Mouse (Mus musculus) c-Kit-positive CD71-positive TER-119-positive erythroid progenitor cells, embryonic 14.5 days (primary cell): ENCODE results near the gene Tspan32.
A peak's percentile ranks its signal among the peaks of the same experiment; 100 is the strongest.

Experiments
- DNase-seq: peaks from one replicate; pipeline ENCODE4 v3.0.0-alpha.2; 2013; ENCODE audit warnings: low spot score

The Tspan32 gene

DNA sequence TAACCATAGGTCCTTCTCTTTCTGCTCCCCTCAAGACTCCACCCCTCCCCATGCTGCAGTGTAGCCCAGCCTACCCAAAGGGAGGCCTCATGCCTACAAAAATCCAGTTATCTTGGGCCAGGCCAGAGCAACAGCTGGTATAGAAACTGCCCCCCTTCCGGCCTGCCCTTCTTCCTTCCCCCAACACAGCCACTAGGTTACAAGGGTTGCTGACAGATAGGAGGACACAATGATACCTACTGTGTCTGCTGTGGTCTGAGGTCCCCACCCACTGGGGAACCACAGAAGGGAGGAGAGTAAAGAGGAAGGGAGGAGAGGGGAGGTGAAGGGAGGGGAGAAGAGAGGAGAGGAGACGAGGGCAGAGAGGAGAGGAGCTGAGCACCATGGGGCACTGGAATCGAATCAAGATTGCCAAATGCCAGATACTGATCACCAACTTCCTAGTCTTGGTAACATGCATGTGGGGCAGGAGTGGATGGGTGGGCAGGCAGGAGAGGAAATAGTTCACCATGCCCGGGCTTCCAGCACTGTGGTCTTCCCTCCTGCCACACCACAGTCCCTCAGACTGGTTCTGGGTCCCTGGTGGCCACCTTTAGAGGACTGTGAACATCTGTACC is at the start of gene Tspan32:
Gene Tspan32, plus strand, starts transcription at position 320 of the 617 bp plus-strand sequence.
- peak; percentile 73 for DNase-seq

DNA sequence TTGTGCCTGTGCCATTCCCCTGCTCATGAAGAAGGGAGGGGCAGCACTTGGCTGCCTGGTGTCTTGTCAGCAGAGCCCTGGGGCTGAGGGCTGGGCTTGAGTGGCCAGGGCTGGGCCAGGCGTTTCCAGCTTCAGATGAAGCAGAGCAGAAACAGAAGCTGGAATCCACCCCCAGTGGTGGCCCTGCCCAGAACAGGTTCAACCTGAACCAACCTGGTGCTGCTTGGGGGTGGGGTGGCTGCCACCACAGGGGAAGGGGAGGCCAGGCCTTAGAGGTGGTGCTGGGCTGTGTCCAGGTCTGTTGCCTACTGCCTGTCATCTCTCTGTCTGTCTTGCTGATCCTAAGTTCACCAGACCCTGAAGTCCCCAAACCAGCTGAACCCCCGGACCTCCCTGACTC is 48.8 kb upstream of the Tspan32 start:
- no peak for DNase-seq

DNA sequence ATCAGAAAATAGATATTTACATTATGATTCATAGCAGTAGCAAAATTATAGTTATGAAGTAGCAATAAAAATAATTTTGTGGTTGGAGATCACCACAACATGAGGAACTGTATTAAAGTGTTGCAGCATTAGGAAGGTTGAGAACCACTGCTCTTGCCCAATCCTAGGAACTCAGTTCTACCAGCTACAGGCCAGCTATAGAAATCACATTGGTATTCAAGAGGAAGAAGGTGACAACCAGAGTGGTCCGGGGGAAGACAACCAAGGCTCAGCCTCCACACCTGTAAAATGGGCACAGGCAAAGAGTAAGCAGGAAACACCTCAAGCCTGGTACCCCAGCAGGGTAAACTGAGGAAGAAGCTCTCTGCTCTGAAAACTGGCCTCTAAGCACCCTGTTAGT is 46.0 kb upstream of the Tspan32 start:
- no peak for DNase-seq

DNA sequence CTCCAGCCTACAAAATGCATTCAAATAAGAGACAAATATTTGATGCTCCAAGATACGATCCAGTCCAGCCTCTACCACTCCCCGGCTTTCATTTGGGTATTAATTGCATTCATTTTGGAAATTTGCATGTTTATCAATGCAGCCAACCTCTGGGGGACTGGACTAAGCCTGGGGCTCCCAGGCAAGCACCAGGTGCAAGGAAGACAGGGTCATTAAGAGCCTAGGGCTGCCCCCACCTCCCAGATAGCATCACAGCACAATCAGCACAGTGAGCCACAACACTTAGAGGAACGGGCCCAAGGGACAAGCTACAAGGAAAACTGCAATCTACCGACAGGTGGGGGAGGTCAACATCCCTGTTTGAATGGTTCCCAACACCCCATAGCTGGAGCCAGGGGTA is 45.1 kb upstream of the Tspan32 start:
- DNase-seq, result no peak

DNA sequence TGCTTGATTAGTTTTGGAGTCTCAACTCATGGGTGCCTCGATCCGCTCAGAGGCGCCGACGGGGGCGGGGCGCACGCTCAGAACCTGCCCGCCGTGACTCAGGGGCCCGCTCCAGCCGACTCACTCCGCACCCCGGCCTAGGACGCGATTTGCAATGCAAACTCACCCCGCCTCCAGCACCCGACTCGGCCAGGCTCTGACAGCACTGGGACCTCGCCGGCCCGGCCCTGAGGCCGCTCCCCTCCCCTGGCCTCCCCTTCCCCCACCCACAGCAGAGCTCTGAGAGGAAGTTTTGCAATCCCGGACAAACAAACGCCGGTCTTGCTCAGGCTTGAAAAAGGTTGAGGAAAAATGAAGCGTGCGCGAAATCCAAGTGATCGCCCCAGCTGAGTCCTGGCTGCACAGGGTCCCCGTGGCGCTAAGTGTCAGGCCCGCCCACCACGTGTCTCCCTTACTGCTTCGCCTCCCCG is 37.4 kb upstream of the Tspan32 start:
- no peak for DNase-seq

DNA sequence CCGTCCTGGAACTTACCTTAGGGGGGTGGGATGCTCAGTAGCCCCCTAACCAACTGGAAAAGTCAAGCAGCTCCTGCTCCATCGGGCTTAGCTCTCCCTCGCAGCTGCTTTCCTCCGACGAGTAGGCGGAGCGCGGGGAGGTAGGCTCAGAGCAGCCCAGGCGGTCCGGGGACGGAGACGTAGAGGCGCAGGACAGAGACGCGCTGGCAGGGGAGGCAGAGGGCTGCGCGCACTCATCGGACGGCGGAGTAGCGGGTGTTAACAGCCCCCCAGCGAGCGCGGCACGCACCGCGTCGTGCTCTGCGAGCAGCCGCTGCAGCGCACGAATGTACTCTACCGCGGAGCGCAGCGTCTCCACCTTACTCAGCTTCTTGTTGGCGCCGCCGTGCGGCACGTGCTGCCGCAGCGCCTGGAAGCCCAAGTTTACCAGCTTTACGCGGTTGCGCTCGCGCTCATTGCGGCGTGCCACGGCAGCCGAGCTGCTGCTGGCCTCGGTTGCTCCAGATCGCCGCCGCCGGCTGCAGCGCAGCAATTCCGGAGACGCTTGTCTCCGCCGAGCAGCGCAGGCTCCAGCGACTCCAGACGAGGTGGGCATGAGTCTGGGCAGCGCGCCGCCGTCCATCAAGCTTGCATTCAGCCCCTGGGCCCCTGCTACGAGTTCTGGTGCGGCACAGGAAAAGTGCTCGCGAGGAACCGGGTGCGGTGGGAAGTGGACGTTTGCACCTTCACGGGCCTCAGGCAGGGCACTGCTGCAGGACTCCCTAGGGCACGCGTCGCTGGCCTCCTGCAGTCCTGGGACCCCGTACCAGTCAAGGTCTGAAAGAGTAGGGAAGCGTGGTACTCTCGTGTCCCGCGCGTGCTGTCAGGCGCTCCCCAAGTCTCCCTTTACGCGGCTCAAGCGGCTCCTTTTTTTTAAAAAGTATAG is 36.7 kb upstream of the Tspan32 start:
- DNase-seq, result no peak

DNA sequence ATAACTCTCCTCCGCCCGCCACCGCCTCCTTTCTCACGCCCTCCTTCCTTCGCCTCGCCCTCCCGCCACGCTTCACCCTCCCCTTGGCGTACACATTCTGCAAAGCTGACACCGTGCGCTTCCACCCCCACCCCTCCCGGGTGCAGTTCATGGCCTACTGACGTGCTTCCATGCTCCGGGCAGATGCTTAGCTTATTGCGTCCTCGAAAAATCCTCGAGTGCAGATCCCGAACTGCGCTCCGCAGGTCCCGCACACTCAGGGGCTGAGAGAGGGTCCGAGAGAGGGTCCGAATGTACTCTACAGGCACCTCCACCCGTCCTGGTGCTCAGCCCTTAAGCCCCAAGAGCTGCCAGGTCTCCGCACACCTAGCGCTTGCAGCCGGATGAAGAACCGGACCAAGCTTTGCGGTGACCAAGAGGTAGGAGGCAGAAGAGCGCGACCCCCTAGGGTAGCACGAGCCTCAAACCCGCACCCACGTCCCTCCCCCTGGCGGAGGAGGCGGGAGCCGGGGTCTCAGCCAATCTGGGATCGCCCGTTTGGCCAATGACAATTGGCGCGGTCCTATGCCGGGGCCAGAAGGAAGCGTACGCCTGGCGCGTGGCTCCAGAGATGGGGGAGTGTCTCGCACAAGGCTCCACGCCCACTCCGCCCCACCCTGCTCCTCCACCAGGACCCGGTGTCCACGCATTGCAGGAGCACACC is 35.9 kb upstream of the Tspan32 start, which contains the start of gene Ascl2:
Gene Ascl2, minus strand, starts transcription at position 456 of the 703 bp plus-strand sequence.
- no peak for DNase-seq

DNA sequence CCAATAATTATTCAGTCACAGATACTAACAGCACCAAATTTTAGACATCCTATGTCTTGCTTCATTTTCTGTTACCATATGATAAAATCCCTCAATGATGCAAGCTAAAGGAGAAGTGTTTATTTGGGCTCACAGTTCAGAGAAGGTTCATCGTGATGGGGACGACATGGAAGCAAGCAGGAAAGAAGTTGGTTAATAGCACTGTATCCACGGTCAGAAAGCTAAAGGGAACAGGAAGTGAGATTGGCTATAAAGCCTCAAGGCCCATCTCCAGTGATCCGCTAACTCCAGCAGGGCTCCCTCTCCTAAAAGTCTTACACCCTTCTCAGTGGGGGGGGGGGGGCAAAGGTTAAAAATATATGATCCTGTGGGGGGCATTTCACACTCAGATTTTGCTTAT is 22.9 kb upstream of the Tspan32 start:
- no peak for DNase-seq

DNA sequence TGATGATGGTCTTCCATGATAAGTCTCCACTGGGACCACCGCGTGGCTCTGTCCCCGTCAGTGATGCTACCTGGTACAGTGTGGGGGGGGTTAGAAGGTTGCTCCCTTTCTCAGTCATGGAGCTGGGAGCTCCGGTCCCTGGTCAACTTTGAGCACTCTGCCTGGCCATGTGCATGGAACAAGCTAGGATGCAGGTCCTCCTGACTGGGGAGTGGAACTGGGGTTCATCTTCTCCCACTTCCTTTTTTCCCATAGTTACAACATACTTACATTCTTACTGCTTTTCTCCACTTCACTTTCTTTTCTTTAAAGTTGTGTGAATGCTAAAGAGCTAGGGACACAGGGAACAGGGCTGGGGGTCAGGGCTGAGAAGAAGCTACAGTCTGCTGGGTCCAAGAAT is 19.7 kb upstream of the Tspan32 start:
- no peak for DNase-seq

DNA sequence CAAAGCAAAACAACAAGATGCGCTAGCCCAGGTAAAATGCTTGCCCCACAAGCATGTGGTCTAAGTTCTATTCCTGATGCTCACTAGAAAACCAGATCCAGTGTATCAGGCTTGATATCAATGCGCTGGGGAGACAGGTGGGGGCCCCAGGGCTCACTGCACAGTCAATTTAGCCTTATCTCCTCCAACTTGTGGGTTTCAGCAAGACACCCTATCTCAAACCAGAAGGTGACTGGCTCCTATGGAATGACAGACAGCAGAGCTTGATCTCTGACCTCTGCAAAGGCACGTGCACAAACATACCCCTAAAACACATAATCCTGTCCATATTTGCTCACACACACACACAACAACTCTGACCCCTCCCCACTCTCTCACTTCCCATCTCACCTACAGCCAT is 17.1 kb upstream of the Tspan32 start:
- no peak for DNase-seq

DNA sequence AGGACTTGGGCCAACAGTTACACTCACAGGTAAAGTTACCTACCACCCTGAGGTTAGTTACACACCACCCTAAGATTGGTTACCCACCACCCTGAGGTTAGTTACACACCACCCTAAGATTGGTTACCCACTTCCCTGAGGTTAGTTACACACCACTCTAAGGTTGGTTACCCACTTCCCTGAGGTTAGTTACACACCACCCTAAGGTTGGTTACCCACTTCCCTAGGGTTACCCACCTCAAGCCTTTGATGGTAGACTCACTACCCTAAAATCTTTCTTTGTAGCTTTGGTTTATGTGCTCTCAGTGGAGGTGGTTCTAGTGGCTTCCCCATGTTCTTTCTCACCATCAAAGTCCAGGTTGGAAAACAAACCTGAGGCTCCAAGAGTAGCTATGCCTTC is 9.8 kb upstream of the Tspan32 start:
- DNase-seq, result no peak

DNA sequence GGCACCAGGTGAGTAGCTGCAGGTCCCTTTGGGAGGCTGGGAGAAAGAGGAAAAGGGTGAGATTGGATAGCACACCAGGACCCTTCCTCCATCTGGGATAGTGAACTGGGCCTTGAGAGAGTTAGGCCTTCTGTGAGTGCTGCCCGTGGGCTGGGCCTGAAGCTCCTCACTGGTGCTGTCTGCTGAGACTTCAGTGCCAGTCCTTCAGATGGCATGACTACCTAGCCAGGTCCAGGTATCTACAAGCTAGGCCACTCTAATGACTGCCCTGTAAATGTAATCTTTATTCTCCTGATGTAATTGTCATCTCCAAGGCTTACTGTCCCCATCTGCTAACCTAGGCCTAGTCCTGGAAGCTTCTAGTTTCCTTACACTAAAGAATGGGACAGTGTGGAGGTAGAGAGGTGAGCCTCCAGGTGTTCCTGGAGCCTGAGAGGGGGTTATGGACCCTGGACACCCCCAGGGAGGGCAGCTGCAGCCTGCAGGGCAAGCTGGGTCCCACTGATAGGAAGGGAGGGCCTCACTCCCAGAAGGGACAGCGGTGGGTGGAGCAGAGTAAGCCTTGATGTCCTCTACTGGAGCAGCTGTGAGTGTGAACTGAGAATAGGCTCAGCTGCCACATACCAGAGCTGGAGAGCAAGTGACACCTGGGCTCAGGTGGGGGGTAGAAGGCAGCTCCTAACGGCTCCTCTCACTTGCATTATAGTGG is 9.1 kb upstream of the Tspan32 start:
- DNase-seq, result peak; percentile 67

DNA sequence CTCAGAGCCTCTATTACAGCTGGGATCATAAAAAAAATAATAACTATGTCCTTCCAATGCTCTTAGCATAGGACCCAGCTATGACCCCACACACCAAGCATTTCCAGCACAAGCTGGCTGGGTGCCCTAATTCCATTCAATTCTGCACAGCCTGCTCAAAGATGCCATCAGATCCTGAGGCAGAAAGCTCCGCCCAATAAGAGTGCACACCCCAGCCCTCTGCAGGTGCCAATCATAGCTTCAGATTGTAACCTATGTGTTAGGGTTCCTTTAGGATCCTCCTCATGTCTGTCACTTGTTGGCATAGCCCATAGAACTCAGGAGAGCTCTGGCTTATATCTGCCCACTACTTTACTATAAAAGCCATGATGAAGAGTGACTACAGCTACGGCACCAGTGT is 7.8 kb upstream of the Tspan32 start:
- no peak for DNase-seq

DNA sequence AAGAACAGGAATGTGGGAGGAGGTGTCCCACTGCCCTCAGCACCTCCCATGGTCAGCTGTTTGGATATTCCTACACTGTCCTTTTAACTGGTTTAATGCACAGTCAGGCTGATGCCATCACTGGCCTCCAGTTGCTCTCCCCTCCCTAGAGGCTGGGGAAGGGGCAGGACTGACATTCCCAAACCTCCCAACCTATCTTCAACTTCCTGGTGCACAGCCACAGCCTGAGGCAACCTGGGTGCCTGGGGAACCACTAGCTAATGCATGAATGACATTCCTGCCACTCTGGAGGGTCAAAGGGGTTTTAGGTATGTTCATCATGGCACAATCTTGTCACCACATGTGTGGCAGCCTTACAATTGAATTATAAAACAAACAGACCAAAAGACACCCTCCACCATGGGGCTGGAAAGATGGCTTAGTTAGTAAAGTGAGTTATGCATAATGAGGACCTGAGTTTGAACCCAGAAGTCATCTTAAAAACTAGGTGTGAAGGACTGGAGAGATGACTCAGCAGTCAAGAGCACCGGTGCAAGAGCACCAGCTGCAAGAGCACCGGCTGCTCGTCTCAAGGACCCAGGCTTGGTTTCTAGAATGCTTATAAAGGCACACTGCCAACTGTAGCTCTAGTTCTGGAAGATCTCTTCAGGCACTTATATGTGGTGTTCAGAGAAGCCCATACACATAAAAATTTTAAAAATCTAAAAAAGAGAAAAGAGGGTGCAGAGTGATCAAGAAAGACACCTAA is 7.3 kb upstream of the Tspan32 start:
- no peak for DNase-seq

DNA sequence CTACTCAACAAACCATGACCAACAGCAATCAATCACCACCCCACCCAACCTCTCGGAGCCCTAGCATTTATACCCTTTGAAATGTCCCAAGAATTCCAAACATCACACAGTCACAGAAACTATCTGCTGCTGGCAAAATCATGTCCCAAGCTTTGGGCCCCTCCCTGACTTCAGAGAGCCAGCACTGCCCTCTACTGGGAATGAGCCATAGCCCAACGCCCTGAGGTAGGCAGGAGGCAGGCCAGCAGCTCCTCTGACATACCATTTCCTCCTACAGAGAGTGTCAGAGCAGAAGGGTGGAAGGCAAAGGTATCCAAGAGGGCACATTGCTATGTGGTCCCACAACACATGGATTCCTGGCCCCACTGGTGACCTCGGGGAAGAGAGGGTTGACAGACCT is 2.2 kb upstream of the Tspan32 start:
- peak; percentile 62 for DNase-seq

DNA sequence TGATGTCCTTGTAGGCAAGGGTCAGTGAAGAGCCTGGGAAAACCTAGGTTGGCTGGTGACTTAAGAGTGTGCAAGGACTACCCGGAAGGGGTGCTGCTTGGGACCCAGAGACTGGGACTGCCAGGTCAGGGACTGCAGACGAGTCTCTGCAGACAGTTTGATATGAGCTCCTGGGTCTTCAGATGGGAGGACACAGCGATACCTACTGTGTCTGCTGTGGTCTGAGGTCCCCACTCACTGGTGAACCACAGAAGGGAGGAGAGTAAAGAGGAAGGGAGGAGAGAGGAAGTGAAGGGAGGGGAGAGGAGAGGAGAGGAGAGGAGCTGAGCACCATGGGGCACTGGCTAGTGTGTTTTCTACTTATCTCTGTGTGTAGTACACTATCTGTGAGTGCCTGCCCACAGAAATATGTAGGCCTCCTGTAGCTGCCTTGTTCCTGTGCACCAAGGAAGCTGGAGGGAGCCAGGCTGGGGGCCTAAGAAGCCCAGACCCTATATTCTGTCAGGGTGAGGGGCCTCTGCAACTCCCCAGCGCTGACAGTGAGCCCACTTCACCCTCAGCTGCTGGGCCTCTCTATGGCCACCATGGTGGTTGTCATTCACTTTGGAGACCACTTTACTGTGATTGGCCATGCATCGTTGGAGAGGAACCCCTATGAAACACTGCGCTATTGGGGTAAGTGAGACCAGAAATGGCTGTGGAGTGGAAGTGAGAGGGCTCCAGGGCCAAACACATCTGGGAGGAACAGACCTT is 674 bp downstream of the Tspan32 start:
- peak; percentile 79 for DNase-seq

DNA sequence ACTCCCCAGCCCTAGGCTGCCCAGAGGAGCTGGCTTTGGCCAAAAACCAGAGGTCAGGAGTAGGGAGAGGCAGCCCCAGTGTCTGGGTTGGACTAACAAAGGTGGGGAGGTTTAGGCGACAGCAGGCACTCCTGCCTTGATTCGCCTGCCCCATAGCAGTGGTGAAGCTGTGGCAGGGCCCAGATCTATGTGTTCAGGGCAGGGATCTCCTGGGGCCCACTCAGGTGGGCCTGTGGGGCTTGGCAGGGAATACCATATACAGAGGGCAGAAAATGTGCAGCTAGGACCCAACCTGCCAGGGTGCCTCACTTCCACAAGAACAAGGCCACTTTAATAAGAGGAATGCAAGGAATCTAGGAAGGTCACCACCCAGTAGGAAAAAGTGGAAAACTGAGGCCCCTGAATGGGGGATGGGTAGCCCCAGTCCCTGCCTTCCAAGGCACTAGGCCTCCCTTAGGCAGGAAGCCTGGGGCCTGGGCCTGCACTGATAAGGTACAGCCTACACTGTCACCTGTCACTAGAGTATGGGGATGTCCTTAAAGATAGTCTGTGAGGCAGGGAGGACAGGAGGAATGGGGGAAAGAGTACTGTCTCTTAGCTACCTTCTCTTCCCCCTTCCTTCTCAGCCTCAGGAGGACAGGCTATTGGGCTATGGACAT is 1.4 kb downstream of the Tspan32 start:
- peak; percentile 85 for DNase-seq

DNA sequence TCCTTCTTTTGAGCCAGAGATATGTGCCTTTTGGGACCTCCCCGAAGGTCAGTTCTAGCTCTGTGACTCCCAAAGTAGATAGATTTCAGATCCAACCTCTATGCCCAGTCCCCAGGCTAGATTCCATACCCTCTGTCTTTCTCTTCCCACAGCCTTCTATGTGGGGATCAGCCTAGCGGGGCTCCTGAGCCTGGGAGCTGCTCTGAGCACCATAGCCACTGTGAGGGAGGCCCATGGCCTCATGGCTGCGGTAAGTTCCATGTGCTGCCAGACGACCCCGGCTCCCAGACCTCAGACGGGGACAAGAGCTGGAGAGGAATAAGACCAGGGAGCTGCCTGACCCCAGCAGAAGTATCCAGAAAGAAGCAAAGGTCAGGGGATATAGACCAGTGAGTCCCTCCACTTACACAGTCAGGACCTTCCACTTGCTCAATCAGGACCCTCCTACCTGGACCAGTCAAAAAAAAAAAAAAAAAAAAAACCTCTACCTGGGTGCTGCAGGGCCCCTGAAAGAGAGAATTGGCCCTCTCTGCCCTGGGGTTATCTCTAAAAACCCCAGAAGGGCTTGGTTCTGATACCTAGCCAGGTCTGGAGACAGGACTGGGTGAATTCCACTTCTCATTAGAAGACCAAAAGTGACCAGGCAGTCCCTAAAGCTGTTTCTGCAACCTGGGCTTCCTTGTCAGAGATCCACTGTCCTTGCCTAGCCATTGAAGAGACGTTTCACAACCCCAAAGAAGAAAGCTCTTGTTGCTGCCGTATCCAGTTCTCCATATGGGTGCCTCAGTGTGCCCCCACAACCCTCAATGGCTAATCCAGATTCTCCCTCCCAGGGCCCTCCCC is 2.1 kb downstream of the Tspan32 start:
- DNase-seq, result peak; percentile 44
